Mouse (Mus musculus) layer of hippocampus, adult 9-11 months (tissue): ENCODE measurements around the gene Olfr449.

Experiments
- DNase-seq: peaks from one replicate; pipeline ENCODE4 v3.0.0; 2022

The Olfr449 gene

GRCm38 (mm10) chr6:42834084-42834483, at the start of gene Olfr449:
Gene Olfr449, plus strand, starts transcription at chr6:42834384.
- no peak for DNase-seq

- no peak for DNase-seq
Observed at GRCm38 (mm10) chr6:42784793-42785192, 49.4 kb upstream of the Olfr449 start, which contains the start of gene Olfr452. Gene Olfr452, plus strand, starts transcription at chr6:42785093.

- DNase-seq, result no peak
Observed at GRCm38 (mm10) chr6:42790247-42790948, 43.8 kb upstream of the Olfr449 start.

DNA sequence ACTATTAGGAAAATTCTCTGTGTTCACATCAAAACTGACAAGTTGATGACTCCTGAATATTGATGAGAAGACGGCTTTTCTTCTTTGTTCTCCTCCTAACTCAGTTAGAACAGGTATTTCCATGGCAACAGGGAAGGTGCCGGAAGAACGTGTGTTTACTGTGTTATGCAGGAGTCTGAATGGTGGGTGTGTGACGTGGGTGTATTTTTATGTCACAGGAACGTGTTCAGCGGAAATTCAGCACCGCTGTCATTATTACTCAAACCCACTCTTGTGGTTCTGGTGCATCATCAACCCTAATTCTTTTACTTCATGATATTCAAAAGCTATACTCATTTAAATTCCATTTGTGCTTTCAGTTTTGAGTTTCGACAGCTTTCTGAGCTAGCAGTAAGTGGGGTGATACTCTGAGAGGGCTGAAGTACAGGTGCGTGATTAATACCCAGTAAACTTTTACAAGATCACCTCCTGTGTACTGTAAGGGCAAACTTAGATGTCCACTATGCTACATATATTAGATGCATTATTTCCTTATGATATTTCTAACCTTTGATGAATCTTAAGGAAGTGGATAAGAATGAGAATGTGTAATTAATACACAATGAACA, 43.1 kb upstream of the Olfr449 start:
- DNase-seq, result no peak

DNA sequence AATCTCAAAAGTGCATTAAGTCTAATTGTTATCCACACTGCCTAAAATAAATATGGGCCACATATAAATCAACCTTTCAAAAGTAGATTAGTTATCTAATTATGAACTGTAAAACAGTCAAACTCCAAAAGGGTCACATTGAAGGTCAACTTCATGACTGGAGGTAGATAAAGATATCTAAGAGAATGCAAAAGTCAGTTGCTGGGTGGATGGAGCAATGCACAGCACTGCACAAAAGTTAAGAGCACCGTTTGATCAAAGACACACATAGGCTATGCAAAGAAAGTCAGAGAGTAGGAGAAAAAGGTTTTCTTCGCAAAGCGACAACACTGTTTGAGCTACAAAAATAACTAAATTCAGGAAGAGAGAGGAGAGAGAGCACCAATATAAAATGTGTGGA, 39.2 kb upstream of the Olfr449 start:
- no peak for DNase-seq

- no peak for DNase-seq
Observed at GRCm38 (mm10) chr6:42811639-42812038, 22.5 kb upstream of the Olfr449 start, which contains the start of gene Olfr450. Gene Olfr450, plus strand, starts transcription at chr6:42811939.

- peak; percentile 35 for DNase-seq
Observed at GRCm38 (mm10) chr6:42860222-42860819, 26.1 kb downstream of the Olfr449 start.

- DNase-seq, result no peak
Observed at GRCm38 (mm10) chr6:42869695-42870094, 35.5 kb downstream of the Olfr449 start.

GRCm38 (mm10) chr6:42876323-42876722, 42.1 kb downstream of the Olfr449 start:
- DNase-seq, result peak; percentile 12
